Mouse (Mus musculus) cerebellum, adult (tissue): ENCODE data around the gene Wdr61.

Experiments
- ATAC-seq: cut with Nextera tagmentation; 2 replicates; pipeline ENCODE4 v1.9.2; 2017; ENCODE audit warnings: mild to moderate bottlenecking, moderate library complexity, mixed read lengths; ENCODE audit not compliant: insufficient number of reproducible peaks, low FRiP score, low TSS enrichment

The Wdr61 gene

DNA sequence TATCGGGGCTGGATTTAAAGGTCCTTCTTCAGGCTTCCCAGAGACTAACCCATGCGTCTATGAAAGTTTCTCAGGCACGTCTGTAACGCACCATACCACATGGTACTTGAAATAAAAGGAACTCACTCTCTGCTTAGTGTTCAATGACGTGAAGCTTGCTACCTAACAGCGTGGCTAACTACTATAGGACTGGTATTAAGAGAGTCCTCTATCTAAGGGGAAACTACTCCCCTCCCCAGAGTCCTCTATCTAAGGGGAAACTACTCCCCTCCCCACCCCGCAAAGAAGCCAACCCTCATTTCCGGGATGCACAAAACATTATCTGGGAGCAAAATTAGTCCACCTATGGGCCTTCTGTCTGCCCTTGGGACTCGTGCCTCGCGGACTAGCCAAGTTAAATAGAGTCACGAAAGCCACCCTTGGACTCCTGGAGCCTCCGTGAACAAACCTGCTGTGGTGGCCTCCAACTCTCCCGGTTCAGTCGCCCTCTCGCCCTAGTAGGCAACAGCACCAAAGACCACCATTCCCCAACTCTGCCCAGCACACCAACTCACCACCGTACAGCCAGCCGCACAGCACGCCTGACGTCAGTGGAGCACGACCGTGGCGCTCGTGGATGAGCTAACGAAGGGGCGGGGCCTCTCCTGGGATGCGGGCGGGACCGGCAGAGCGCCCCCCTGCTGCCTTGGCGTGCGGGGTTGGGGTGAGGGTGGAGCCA lies at the start of gene Wdr61:
Wdr61 (minus strand) TSS at position 599 of the 718 bp plus-strand sequence.
- ATAC-seq, result peak; percentile 84

DNA sequence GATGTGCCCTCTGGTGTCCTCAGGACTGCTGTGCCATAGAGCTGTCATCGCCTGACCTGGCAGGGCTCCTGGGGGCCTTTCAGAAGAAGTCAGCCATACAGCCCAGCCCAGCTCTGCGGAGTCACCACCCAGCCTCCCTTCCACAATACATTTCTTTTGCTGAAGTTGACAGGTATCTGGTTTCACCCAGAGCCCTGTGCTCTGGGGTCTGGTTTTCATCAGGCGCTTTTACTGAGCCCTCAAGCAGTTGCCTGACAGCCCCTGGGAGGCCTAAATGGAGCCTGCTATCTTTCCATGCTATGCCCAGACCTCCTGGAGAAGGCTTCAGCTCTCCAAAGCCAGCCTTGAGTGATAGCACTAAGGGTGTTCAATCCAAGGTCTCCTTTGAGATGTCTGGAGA lies 49.7 kb upstream of the Wdr61 start:
- no peak for ATAC-seq

DNA sequence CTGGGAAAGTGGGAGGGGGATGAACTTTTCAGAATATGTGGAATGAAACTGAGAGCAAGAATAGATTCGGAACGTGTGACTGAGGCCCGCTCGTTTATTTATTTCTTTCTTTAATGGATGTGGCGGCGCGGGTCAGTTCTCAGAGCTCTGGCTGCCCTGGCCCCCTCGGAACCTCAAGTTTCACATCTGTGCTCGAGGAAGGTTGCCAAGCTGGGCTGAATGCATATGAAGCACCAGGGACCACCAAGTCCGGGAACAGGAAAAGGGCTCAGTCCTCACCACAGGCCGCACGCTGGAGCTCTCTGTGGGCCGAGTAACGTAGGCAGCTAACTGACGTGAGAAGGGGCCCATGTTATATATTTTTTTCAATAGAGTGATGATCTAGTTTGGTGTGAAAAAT lies 48.2 kb upstream of the Wdr61 start:
- ATAC-seq, result no peak

DNA sequence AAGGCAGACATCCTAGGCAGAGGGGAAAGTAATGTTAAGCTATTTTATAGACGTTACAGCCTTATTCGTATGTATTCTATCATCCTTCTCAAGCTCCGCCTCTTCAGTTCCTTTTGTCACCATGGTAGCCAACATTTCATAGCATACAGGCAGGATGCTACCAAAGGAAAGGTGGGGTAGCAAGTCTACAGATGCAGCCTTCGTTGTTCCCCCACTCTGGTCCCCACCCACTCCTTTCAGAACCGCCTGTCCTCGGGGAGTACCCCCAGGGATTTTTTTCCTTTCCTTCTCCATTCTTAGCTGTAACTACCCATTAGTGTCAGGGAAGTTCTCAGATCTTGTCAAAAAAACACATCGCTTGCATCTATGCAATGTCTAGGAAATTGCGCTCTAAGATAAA lies 45.0 kb upstream of the Wdr61 start:
- ATAC-seq, result no peak

DNA sequence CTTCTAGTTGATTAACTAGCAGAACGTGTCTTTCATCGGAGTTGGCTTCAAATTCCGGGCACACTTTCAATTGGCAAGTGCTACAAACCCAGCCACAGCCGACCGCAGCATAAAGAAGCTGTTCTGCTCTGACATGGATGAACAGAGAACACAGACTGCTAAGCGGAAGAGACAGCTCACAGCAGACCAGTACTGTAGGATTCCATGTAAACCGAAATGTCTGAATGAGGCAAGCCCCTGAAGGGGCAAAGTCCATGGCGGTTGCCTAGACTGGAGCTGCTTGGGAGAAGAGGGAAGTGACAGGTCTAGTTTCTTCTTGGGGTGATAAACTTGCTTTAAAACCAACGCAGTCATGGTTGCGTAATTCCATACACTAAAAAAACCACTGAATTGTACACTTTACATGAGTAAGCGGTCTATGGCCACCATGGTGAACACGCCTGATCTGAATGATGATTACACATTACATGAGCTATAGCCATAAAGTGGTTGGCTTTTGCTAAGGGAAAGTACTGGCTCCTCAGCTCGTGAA lies 42.2 kb upstream of the Wdr61 start:
- ATAC-seq, result no peak

DNA sequence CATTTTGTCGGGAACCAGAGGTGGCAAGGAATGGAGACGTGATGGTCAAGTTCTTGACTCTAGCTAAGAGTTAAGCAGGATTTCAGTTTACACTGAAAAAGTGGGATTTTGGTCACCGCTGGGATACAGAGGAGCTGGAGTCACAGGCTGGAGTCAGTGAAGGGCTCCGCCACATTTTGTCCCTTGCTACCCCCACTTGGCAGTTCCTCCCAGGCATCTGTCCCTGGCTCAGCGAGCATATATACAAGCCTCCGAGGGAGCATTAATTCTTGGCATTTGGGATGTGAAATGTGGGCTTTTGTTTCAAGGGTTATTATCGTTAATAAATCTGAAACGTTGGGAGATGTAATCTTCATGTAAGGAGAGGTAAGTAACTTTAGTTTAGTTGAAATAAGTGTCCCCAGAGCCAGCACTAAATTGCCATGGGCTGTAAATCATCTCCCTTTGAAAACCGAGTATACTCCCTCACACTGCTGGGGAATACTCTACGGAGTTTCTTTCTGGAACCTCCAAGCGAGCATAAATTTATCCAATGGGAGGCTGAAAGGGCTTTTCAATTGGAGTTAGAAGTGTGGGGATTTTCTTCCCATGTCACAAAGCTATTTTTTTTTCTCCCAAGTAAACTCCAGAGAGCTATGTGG lies 35.9 kb upstream of the Wdr61 start:
- ATAC-seq, result no peak

DNA sequence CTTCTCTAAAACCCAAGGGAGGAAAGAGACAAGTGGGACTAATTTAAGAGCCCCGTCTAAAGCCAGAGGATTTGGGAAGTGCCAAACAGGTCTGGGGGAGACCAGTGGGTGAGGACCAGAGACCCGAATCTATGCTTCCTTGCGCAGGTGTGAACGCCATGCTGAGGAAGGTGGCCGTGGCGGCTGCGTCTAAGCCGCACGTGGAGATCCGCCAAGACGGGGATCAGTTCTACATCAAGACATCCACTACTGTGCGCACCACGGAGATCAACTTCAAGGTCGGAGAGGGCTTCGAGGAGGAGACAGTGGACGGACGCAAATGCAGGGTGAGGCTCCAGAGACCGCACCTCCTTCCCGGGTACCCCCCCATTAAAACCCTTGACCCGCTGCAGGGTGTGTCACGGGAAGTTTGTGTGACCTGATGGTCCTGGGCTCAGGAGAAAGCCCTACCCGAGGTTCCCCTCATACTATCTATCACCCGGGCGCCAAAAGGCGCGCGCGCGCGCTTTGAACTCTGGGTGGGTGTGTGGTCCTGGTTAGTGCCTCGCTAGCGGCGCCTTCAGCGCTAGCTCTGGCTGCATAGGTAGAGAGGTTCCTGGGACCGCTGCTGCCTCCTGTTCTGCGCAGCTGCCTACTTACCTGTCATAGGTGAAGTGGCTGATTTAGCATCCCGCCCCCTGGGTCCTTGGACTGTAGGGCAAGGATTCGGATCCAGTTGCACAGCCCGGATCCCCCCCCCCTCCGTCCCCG lies 31.2 kb upstream of the Wdr61 start:
- no peak for ATAC-seq

DNA sequence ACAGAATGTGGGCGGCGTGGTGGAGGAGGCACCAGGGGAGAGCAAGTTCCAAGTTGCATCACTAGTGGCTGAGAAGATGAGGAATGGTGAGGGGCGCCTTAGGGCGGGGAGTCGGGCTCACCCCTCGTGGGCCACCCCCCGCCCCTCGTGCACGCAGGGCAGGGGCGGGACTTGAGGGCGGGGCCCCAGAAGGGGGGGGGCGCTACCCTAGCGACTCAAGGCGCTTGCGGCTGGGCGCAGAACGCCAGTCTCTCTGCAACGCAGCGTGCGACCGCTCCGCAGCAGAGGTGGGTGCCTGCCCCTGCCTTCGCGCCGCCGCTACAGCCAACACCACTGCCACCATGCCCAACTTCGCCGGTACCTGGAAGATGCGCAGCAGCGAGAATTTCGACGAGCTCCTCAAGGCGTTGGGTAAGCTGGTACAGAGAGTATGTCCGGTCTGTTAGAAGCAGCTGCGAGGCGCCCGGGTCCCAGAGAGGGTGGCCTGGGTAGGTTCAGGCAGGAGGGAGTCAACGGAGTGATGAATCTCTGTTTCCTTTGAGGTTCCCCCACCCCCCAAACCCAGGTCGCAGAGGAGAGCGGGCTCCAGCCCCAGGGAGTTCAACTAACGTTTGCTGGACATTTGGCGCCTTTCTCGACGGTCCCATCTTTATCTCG lies 30.4 kb upstream of the Wdr61 start, which contains the start of gene Crabp1:
Crabp1 (plus strand) TSS at position 188 of the 657 bp plus-strand sequence.
- ATAC-seq, result no peak

DNA sequence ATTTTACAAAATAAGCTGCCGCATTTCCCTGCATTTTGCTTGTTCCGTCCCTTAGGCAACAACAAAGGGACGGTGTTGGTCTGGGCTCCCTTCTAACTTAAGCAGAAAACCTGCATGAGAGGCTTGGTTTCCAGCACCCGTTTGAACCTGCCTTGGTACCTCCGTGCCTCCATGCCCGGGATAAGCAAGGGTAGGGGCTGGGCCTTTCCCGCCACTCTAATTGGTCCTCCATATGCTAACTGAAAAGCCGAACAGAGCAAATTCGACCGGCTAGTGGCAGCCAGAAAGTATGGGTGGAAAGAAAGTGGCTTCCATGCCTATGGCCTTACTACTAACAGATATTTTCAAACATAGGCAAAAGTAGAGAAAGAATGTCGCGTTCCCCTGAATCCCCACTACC lies 29.8 kb upstream of the Wdr61 start:
- no peak for ATAC-seq

DNA sequence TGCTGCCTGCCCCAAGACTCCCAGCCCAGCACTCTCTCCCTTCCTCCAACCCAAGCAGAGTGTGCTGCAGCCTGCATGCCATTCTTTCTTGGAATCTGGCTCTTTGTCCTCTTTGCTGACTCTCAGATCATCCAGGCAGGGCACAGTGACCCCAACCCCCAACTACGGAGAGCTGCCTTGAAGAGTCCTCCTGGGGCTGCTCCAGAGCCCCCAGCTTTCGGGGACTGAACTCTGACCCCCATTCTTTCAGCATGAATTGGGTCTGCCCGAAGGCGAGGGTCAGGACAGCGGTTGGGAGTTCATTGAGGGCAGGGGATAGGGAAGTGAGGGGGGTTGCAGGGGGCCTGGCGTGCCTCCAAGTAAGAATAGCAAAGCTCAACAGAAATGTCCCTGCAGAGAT lies 25.3 kb upstream of the Wdr61 start:
- no peak for ATAC-seq

DNA sequence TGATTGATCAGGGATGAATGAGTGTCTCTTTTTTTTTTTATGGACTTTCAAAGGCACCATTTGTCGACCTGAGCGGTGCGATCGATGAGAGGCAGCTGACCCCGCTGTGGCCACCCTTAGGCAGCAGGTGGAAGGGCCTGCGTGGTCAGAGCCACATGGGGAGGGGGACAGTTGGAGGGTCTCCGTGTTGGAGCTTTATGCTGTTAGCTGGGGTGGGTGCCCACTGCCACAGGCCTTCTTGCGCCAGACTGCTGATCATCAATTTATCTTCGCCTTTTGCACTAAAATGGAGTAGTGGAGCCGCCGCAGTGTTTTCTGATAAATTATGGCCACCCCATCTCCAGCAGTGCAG lies 18.6 kb upstream of the Wdr61 start:
- no peak for ATAC-seq

DNA sequence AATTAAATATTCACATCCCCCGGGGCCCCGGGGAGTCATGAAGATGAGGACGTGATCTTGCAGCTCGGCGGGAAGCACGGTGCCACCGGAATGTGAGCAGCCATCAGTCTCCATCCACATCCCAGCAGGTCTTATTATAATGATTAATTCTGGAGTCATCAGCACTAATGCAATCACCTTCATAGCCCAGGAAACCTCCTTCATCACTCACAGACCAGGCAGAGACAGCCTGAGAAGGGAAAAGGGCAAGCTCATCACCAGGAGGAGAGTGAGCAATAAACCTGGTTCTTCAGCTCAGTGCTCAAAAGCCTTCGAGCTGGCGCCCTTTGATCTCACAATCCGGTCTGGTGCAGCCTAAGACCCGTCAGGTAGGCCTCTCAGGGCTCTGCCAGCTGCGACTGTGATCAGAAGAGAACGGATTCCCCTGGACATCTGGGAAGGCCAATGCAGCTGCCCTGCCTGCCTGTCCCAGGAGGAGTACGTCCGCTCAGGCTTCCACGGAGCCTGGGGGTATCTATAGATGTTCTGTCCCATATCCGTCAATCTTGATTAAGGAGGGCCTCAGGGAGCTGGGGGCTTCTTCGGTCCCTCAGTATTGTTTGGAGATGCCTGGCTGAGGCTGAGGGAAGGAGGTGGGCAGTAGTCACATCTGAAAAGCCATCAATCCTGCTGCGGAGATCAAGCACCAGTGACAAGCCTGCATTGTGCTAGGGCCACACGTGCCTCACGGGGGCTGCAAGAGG lies 18.1 kb upstream of the Wdr61 start:
- ATAC-seq, result no peak

DNA sequence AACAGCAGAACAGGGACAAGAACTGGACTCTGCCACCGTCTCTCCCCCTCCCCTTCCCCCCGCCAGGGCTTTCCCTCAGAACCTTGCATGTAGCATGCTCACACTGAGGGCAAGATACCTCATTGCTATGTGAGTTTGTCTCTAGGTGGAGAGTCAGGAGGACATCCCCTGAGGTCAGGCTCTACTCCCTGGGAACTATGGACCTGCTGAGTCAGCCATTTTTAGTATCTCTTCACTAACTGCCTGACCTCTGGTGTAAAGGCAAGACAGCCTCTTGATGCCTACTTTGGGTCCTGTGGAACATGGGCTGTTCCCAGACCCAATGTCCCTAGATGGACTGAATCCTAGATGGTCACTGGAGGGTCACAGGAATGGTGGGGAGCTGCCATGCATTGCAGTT lies 17.4 kb upstream of the Wdr61 start:
- no peak for ATAC-seq

DNA sequence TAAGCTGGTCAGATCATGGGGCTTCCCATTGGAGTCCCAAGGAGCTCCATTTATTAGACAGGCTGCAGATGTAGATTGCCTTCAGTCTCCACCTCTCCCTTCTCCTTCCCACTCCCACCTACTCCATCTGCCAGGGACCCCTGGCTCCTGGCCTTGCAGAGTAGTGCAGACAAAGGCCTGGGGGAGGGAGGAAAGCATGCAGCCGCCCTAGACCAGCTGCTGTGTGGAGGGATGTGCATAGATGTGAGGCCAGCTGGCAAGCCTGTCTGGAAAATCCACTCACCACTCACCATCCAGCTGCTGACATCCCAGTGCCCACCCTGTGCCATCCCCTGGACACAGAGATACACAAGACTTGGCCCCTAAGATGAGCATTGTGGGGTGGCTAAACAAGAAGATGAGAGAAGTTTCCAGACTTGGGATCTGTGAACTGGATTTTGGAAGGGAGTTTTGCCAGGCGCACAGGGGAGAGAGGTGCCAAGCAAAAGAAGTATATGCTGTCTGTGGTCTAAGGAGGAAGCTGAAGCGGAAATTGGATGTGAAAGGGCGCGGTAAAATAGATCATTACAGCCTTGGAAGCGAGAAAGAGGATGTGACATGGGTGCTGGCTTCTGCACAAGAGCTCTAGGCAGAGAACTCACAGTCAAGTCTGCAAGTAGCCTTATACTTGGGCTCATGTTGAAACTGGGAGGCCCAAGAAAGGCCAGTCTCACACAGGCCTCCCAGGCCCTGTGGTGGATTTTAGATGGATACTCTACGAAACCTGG lies 16.1 kb upstream of the Wdr61 start:
- no peak for ATAC-seq

DNA sequence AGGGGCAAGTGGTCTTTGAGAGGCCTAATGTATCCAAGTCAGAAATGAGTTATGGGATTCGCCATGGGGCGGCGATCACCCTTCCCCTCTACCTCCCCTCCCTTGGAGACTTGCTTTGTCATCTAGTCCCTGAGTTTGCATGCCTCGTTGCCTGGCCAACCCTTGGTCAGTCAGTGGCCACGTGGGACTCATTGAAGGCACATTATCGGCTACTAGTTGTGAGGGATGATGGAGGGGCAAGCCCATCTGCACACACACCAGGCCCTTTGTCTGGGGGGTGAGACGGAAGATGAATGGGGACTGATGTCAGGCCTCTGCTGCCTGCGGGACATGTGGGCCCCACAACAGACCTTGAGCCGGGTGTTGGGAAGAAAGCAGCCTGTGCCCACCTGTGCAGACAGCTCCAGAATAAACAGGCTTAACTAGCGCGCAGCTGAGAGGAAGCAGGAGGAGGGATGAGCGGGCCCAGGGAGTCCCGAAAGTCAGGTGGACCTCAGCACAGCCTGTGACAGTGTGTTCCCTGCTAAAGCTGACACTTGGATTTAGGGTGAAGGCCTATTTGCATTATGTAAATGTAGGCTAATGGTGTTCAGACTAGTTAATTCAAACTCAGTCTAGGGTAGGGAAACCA lies 11.5 kb upstream of the Wdr61 start:
- no peak for ATAC-seq

DNA sequence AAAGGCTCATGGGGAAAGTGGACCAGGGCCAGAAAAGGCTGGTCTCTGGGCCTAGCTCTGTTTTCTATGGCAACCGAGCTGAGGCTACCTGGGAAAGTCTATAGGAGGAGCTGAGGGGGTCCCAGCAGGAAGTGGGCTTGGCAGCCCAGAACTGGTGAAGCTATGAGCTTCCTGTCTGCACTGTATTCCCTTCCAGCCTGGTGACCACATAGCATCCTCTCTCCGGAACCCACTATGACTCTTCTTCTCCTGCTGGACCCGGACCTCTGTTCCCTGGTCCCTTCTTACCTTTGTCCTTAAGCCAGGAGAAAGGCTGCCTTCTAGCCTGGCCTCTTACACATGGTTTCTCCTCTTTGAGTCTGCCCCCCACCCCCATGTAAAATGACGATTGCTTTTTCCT lies 9.6 kb upstream of the Wdr61 start:
- ATAC-seq, result no peak

DNA sequence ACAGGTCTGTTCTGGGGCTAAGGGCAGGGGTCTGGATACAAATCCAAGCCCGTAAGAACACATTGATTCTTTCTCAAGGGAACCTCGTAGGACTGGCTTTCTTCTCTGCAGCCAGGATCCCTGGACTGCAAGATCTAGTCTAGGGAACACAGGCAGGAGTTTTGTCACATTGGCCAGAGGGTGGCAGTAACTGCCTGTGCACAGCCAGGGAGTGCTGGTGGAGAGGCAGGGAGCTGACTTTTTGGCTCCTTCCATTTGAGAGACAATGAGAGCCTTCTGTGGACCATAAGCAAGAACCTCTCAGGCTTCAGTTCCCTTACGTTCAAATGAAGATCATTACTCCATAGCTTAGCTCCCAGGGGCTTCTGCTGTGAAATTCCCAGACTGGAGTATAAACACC lies 4.1 kb upstream of the Wdr61 start:
- no peak for ATAC-seq

DNA sequence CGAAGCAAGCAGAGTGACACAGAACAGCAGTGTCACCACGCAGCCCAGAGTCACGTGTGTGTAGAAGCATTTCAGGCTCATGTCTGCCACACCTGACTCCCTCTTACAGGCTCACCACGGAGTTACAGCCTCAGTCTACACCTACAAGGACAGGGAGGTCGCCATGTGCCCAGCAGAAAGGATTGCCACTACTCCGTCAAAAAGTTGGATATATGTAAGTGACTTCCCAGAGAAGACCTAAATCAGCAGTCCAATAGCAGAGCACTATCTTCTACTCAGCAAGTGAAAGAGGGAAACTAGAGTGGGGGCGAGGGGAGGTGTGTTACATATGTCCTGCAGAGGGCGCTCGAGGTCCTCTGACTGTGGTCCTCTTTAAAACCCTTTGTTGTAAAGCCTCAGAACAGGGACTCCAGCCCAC lies 2.0 kb upstream of the Wdr61 start:
- ATAC-seq, result no peak

DNA sequence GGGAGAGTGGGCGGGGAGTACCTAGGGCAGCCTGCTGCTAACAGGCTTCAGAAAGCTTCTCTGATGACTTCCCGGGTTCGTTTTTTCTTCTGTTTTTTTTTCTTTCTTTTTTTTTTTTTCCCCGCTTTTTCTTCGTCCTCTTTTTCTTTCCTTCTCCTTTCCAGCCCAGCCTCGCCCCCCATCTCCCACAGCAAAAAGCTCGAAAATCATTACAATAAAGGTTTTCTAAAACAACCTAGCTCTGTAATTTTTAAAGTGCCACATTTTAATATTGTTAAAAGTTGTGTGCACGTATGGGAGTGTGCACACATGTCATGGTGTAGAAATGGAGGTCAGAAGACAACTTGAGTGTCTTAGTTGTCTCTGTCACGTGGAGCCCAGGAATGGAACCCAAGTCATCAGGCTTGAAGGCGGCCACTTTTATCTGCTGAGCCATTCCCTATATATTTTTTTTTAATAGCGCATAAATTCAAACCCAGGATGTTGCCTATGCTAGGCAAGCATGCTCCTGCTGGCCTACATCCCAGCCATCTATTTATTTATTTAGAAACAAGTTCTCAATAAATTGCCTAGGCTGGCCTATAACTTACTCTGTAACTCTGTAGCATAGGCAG lies 427 bp upstream of the Wdr61 start:
- ATAC-seq, result no peak
